Mouse (Mus musculus) thymus, adult 2 months (tissue): ENCODE results near the gene Htra3.

Experiments
- CTCF ChIP-seq: fragments of 200-500 bp; IDR thresholded peaks from 2 replicates; pipeline ENCODE4 v1.5.1; 2012; ENCODE audit warnings: mild to moderate bottlenecking, control low read depth, low read length, moderate library complexity, borderline replicate concordance; ENCODE audit not compliant: control insufficient read depth, poor library complexity, insufficient read depth; ENCODE audit errors: extremely low read depth
- POLR2A ChIP-seq: fragments of 200-500 bp; IDR thresholded peaks from 2 replicates; pipeline ENCODE4 v1.6.1; 2012; ENCODE audit warnings: mild to moderate bottlenecking, low read length, control low read depth, moderate library complexity; ENCODE audit not compliant: control insufficient read depth, poor library complexity, insufficient read depth; ENCODE audit errors: extremely low read depth

DNA sequence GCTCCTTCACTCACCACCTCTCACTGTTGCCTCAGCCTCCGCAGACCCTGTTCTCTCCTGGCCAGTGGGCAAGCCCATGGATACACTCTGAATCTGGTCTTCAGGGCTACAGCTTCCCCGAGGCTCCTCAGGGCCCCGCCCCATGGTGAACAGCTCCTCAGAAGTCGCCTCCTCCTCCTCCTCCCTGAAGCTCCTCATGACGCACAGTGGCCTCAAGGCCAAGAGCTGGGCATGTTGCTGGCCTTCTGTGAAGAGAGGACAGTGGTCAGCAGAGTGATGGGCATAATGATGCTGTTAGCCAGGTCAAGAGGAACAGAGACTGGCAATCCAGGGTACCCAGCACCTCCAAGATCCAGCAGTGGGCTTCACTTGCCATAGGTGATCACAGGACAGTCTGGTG is 44.3 kb upstream of the Htra3 start:
- TF ChIP-seq CTCF: no peak
- no peak for TF ChIP-seq POLR2A
